Mouse (Mus musculus) adrenal gland, postnatal 10 days (tissue): ENCODE data around the gene Trmt61a. TPM values are rescaled to one million over a fixed set of nuclear protein-coding genes. Genes with fewer than 3 reads are reported as not detected.

Experiments used
- DNase-seq: peaks from one replicate; pipeline ENCODE4 v3.0.0; 2021; ENCODE audit warnings: mixed read lengths
- total RNA-seq, 2 experiments: library from RNA; stranded (reverse); gene quantifications; 2 replicates each; pipeline ENCODE4 v1.2.3; 2021

The Trmt61a gene
- total RNA-seq, 2 experiments from 2014 or later = 9.5 to 11.3 TPM

DNA sequence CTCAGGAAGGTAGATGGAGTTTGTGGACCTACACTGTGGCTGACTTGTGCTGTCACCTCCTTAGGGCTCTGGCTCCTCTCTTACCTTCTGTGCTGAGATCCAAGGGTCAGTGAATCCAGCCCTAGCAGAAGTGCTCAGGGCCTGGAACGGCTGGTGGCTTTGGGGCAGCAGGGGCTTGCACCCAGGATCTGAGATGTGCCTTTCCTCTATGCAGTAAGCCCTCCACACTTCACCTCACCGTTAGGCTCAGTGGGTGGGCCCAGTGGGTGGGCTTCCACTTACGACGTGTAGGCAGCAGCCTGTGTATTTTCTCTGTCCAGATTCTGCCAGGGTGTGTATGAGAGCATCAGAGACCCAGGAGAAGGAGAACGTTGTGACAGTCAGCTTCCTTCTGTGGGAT, 55.0 kb downstream of the Trmt61a start:
- DNase-seq = no peak

Other genes with a start within 250 kb of the Trmt61a start
- gene Tnfaip2, start 235.6 kb upstream of the Trmt61a start, total RNA-seq = 10 to 100 TPM; 15.0 to 18.5 TPM
- gene Gm266, start 192.3 kb upstream of the Trmt61a start, total RNA-seq = 1 to 10 TPM; 1.0 to 1.1 TPM
- 100 to 1,000 TPM; 300 to 322 TPM for gene Eif5, start 140.1 kb upstream of the Trmt61a start, total RNA-seq
- gene Mark3, start 103.6 kb upstream of the Trmt61a start, total RNA-seq = 10 to 100 TPM; 84.9 to 94.1 TPM
- 10 to 100 TPM; 46.2 to 53.1 TPM for gene Ckb, start 5.8 kb upstream of the Trmt61a start, total RNA-seq
- 10 to 100 TPM; 32.1 to 35.4 TPM for gene Bag5, start 35.2 kb downstream of the Trmt61a start, total RNA-seq
- 10 to 100 TPM; 69.0 to 72.8 TPM for gene Apopt1, start 35.2 kb downstream of the Trmt61a start, total RNA-seq
- 100 to 1,000 TPM in 1 of 2 experiments, 10 to 100 TPM in 1; 94.0 to 133 TPM for gene Klc1, start 80.7 kb downstream of the Trmt61a start, total RNA-seq
- 10 to 100 TPM; 21.4 to 25.7 TPM for gene Xrcc3, start 135.8 kb downstream of the Trmt61a start, total RNA-seq
- 10 to 100 TPM; 80.6 to 96.3 TPM for gene Zfyve21, start 136.1 kb downstream of the Trmt61a start, total RNA-seq
- 10 to 100 TPM; 20.4 to 21.8 TPM for gene Ppp1r13b, start 230.0 kb downstream of the Trmt61a start, total RNA-seq